Mouse (Mus musculus) heart, adult 11 months (tissue): Measurements from ENCODE around the gene Il21r.

Source experiments
- DNase-seq: peaks from one replicate; pipeline ENCODE4 v3.0.0; 2022

Il21r gene

GRCm38 (mm10) chr7:125645413-125645812 lies 42.2 kb downstream of the Il21r start:
- no peak for DNase-seq

- no peak for DNase-seq
Measured at GRCm38 (mm10) chr7:125649013-125649412, 45.8 kb downstream of the Il21r start.

- no peak for DNase-seq
Measured at GRCm38 (mm10) chr7:125657511-125657910, 54.3 kb downstream of the Il21r start.

GRCm38 (mm10) chr7:125663654-125664053 lies 60.4 kb downstream of the Il21r start:
- no peak for DNase-seq

GRCm38 (mm10) chr7:125670865-125671264 lies 67.6 kb downstream of the Il21r start:
- no peak for DNase-seq

GRCm38 (mm10) chr7:125671396-125671795 lies 68.2 kb downstream of the Il21r start:
- no peak for DNase-seq

GRCm38 (mm10) chr7:125674916-125675315 lies 71.7 kb downstream of the Il21r start:
- no peak for DNase-seq

- DNase-seq: no peak
Measured at GRCm38 (mm10) chr7:125678756-125679155, 75.5 kb downstream of the Il21r start.

- DNase-seq: no peak
Measured at GRCm38 (mm10) chr7:125679936-125680335, 76.7 kb downstream of the Il21r start.
